Mouse (Mus musculus) embryo, embryonic 9.5 days (tissue): Measurements from ENCODE around the gene Cecr2.

Experiments used
- DNase-seq: peaks from one replicate; pipeline ENCODE4 v3.0.0-alpha.2; 2017; ENCODE audit errors: extremely low spot score

Cecr2 gene

GRCm38 (mm10) chr6:120667911-120668310 is 1.7 kb downstream of the Cecr2 start:
- DNase-seq = peak; percentile 18

- DNase-seq = no peak
These were observed 8.0 kb downstream of the Cecr2 start for GRCm38 (mm10) chr6:120674121-120674520.

- DNase-seq = no peak
These were observed 8.7 kb downstream of the Cecr2 start for GRCm38 (mm10) chr6:120674881-120675280.

GRCm38 (mm10) chr6:120675979-120676378 is 9.8 kb downstream of the Cecr2 start:
- no peak for DNase-seq

GRCm38 (mm10) chr6:120683351-120683750 is 17.2 kb downstream of the Cecr2 start:
- no peak for DNase-seq

GRCm38 (mm10) chr6:120684750-120685149 is 18.6 kb downstream of the Cecr2 start:
- DNase-seq = no peak

GRCm38 (mm10) chr6:120686872-120687650 is 20.9 kb downstream of the Cecr2 start:
- DNase-seq = no peak

GRCm38 (mm10) chr6:120700221-120700620 is 34.1 kb downstream of the Cecr2 start:
- peak; percentile 51 for DNase-seq

GRCm38 (mm10) chr6:120704376-120704775 is 38.2 kb downstream of the Cecr2 start:
- DNase-seq = no peak

GRCm38 (mm10) chr6:120708759-120709158 is 42.6 kb downstream of the Cecr2 start:
- DNase-seq = no peak

- no peak for DNase-seq
These were observed 48.6 kb downstream of the Cecr2 start for GRCm38 (mm10) chr6:120714806-120715205.

- peak; percentile 33 for DNase-seq
These were observed 49.1 kb downstream of the Cecr2 start for GRCm38 (mm10) chr6:120715227-120715626.

GRCm38 (mm10) chr6:120715851-120716250 is 49.7 kb downstream of the Cecr2 start:
- DNase-seq = peak; percentile 23

- peak; percentile 72 for DNase-seq
These were observed 50.4 kb downstream of the Cecr2 start for GRCm38 (mm10) chr6:120716531-120716984.

GRCm38 (mm10) chr6:120725986-120726385 is 59.8 kb downstream of the Cecr2 start:
- no peak for DNase-seq

- DNase-seq = no peak
These were observed 69.8 kb downstream of the Cecr2 start for GRCm38 (mm10) chr6:120736011-120736410.

- peak; percentile 45 for DNase-seq
These were observed 70.4 kb downstream of the Cecr2 start for GRCm38 (mm10) chr6:120736566-120736965.

- no peak for DNase-seq
These were observed 77.0 kb downstream of the Cecr2 start for GRCm38 (mm10) chr6:120743130-120743529.

GRCm38 (mm10) chr6:120744266-120744665 is 78.1 kb downstream of the Cecr2 start:
- DNase-seq = no peak

- DNase-seq = no peak
These were observed 80.2 kb downstream of the Cecr2 start for GRCm38 (mm10) chr6:120746416-120746815.

GRCm38 (mm10) chr6:120761151-120761550 is 95.0 kb downstream of the Cecr2 start:
- DNase-seq = no peak

- no peak for DNase-seq
These were observed 103.8 kb downstream of the Cecr2 start for GRCm38 (mm10) chr6:120769972-120770371.

GRCm38 (mm10) chr6:120771366-120771765 is 105.2 kb downstream of the Cecr2 start:
- DNase-seq = no peak

GRCm38 (mm10) chr6:120772025-120772424 is 105.9 kb downstream of the Cecr2 start:
- DNase-seq = no peak
